Mouse (Mus musculus): ENCODE data around the gene BC028528.
"Not testable (repeated sequence)": the region's sequence is repeated elsewhere in the genome, so short reads cannot be mapped to it uniquely, and the experiment has no call there.

BC028528 gene

DNA sequence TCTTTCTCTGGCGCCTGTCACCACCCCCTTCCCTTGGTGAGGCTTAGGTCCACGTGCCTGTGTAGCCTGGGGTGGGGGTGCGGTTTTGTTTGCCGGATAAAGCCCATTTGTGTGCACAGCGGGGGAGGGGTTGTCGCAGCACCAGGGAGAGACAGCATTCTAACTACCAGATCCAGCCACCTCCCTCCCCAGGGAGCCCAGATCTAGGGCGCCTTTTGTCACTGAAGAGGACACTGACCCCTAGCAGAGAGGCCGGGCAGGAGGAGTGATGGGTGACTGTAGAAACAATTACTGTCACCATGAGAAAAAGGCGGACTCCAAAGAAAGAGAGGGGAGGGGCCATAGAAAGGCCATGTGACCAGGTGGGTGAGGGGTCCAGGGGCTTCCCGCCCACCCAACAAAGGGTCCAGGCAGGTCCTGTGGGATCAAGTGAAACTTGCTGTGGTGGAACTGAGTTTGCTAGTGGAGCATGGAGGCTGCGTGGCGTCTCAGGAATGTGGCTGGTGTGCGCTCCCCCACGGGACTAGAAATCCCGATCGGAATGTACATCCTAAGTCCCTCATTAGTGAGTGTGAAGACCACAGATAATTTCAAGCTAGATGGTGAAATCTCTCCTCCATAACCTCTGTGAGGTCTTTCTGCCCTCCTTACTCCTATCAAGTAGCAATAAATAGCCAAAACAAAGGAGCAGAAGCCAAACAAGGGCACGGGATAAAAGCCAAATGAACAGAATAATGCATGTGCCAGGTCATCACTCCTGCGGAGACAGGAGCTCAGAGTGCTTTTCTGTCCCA, 13.5 kb upstream of the BC028528 start:
- in situ Hi-C loops (cut with MboI, MseI): no loop called here

DNA sequence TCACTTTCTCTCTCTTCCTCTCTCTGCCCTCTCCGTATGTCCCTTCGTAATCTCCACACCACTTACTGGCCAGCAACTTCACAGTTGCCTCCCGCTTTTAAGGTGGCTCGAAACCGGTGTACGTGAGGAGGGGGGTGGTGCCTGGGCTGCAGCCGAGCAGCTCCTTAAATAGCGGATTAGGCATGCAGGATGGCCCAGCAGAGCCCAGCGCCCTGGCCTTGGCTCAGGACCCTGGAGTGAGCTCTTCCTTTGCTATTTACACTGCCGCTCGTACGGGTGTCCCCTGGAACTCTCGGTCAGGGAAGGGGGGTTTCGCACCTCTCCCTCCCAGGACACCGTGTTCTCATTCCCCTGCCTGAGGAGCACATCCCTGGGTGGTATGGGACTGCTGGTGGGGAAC, 12.8 kb upstream of the BC028528 start, which contains the start of gene Car14:
Gene Car14 (minus strand): TSS at position 124 of the 400 bp plus-strand sequence.
- in situ Hi-C loops (cut with MboI, MseI): no loop called here

- in situ Hi-C loops (cut with MboI, MseI): no loop called here
These were observed 12.1 kb upstream of the BC028528 start for GRCm38 (mm10) chr3:95903753-95904502.

- in situ Hi-C loops (cut with MboI, MseI): no loop called here
These were observed 10.8 kb upstream of the BC028528 start for GRCm38 (mm10) chr3:95902643-95903042.

GRCm38 (mm10) chr3:95902373-95902625, 10.5 kb upstream of the BC028528 start:
- in situ Hi-C loops (cut with MboI, MseI): no loop called here

DNA sequence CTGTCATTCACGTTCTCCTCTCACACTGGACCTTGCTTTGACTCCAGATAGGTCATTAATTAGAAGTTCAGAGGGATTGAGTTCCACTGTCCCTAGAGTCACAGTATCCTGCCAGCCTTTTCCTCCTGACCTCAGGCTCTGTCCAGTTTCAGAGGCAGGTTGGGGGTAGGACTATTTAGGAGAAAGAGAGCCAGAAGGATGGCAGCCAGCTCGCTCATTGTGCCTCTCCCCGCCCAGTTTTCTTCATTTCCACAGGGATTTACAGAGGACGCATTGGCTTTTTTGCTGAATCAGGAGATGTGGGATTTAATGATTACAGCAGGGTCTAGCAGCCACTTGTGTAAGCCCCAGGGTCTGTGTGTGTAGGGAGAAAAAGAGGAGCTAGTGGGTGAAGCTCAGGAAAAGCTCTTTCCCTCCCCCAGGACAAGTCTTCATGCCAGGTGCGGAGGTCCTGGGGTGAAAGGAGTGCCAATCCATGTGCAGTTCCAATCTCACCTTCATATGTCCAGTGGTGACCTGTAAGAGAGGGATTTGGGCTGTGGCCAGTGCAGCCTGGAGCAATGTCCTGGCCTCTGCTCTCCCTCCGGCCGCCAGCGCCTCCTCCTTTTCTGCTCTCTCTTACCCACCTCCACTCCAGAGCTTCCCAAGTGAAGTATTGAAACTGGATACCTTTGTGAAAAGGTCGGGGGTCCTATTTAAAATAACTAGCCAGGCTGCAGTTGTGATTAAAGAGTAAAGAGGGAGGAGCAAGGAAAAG, 10.0 kb upstream of the BC028528 start:
- in situ Hi-C loops (cut with MboI, MseI): no loop called here

GRCm38 (mm10) chr3:95899800-95900524, 8.2 kb upstream of the BC028528 start:
- in situ Hi-C loops (cut with MboI, MseI): no loop called here

- in situ Hi-C loops (cut with MboI, MseI): not testable (repeated sequence)
These were observed 3.7 kb upstream of the BC028528 start for GRCm38 (mm10) chr3:95895501-95895900.

DNA sequence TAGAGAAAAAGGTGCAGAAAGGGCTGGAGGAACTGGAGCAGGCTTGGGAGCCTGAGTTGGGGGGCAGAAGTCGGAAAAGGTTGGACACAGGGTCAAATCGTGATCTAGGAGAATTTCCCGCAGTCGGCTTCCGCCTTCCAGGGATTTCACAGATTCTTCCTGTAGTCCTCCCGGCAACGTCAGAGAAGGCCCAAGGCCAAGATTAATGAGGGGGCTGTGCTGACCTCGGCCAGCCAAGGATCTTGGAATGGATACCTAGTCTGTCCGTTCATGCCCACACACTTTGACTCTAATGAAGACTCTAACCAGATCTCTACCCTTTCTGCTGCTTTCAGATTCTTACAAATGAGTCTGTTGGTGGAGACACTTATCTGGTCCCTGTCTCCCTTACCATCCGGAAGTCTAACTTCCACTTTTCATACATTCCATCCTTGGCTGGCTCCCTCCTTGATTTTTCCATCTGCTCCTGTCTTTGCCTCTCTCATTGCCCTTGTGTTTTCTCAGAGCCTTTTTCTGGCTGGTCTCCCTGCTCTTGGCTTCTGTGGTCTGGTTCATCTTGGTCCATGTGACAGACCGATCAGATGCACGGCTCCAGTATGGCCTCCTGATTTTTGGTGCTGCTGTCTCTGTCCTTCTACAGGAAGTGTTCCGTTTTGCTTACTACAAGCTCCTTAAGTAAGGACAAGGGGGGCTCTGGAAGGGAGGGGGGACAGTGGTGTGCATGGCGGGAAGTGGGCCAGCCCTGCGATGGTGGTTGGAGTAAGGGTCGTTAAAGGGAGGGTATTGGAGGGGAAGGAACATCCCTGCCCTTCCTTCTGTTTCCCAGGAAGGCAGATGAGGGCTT, 2.7 kb upstream of the BC028528 start:
- in situ Hi-C loops (cut with MboI, MseI): no loop called here

DNA sequence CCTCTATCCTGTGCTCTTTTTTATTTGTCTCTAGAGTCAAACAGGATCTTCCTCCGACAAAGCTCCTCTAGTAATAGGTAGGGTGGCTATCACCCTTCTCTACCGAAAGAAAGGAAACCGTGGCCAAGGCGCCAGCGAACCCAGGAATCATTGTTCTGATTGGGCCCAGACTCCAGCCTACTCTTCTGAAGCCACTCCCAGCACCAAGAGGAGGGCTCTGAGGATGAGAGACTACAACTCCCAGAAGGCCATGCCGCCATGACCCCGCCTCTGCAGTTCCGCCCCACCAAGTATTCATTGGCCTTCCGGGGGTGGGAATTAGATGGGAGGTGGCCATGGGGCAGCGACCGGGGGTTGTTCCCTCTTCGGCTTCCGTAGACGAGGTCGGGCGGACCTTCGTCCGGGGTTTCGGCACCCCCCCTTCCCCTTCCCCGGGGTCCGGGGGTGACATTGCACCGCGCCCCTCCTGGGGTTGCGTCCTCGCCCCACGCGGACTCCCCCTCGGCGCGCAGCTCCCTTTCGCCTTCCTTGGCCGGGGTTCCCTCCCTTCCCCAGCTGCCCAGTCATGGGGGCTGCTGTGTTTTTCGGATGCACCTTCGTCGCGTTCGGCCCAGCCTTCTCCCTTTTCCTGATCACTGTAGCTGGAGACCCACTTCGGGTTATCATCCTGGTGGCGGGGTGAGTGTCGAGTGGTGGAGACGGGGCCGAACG, 2.0 kb upstream of the BC028528 start, which contains the start of gene Aph1a:
Gene Aph1a (plus strand): TSS at position 364 of the 711 bp plus-strand sequence.
- in situ Hi-C loops (cut with MboI, MseI): not testable (repeated sequence)

DNA sequence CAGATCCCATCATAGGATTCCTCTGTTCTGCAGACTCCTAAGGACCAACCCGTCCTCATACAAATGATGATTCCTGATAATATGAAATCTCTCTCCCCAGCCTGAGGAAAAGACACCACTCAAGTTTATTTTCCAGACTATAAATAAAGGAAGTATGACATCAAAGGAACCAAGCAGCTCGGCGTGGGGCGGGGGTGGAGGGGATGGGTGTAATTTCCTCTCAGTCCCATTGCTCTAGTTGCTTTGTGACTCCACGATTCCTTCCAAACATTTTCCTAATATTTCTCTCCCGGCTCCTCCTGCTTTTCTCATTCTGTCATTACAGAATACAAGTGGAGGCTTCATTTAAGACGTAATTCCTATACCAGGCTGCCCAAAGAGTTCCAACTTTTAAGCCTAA, 1.3 kb upstream of the BC028528 start:
- in situ Hi-C loops (cut with MboI, MseI): no loop called here

GRCm38 (mm10) chr3:95892066-95893052, 554 bp upstream of the BC028528 start:
- in situ Hi-C loops (cut with MboI, MseI): no loop called here

- in situ Hi-C loops (cut with MboI, MseI): no loop called here
These were observed 2.1 kb downstream of the BC028528 start for GRCm38 (mm10) chr3:95889664-95890063.

- in situ Hi-C loops (cut with MboI, MseI): no loop called here
These were observed 4.2 kb downstream of the BC028528 start for GRCm38 (mm10) chr3:95887596-95887995.

- in situ Hi-C loops (cut with MboI, MseI): no loop called here
These were observed 7.4 kb downstream of the BC028528 start for GRCm38 (mm10) chr3:95884400-95884799.

DNA sequence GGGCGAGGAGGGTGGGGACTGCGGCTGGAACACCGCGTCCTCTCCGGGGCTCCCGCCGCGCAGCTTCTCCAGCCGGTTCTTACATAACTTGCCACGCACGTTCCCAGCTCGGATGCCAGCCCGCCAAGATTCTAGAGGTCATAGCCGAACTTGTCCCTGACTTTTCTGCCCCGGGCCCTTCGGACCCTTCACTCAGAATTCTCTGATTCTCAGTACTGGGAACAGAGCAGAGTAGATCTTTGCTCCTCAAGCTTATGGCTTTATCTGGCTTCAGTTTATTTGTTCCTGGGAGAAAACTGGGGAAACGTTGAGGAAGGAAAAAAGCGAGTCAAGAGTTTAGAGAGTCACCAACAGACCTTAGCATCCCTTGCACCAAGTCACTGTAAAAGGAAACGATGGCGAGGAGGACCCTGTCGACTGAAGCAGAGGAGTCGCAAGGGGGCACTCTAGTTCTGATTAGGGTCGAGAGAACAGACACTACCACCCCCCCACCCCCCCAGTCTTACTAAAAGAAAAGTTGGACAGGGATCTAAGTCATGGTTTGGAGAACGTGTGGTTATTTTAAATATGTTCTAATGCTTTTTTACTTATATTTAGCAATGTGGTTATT, 8.9 kb downstream of the BC028528 start:
- in situ Hi-C loops (cut with MboI, MseI): no loop called here

DNA sequence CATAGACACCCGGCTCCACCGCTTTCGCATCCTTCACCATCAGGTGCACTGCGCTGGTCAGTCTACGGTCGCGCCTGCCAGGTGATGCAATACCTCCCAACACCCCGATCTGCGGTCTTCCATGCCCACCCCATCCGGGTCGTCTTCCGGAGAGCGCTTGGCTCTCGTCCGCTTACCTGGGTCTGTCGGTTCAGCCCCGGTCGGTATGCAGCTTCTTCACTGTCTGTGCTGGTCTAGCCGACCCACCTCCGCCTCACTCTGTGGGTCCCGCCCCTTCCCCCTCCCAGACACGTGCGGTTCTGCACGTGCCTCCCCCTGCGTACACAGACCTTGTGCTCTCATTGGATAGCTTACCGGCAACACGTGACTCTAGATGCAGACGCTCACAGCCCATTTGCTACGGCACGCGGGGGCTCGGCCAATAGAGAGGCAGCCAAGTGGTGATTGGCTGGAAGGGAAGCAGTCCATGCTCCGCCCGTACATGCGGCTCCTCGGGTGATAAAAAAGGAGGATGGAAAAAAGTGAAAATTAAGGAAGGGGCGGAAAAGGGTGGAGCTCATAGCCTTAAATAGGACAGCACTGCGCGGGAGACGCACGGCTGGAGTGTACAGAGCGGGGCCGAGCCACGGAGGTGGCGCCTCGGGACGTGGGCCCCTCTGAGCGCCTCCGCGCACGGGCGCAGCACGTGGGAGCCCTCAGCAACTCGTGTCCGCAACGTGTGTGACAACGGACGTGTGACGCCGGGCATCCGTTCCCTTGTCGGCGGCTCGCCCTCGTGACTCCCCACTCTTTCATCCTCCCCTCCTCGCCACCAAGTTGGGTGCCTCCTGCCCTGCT, 9.6 kb downstream of the BC028528 start, which contains the start of gene Ciart:
Gene Ciart (minus strand): TSS at position 273 of the 837 bp plus-strand sequence.
- in situ Hi-C loops (cut with MboI, MseI): no loop called here
